Mouse (Mus musculus): ENCODE measurements around the gene Wdr95.

GRCm38 (mm10) chr5:149625547-149625946 is 97.1 kb downstream of the Wdr95 start:
- no peak for TF ChIP-seq POLR2A (IDR thresholded peaks at IDR 0.05; ENCODE audit: insufficient read depth, low read depth, low read length)
- no peak for TF ChIP-seq CTCF (IDR thresholded peaks at IDR 0.05; ENCODE audit: insufficient read depth, low read depth, low read length)

Measured in olfactory bulb, adult 2 months (tissue).